Mouse (Mus musculus) C2C12 (cell line): ENCODE measurements around the gene Tbc1d2.
"Not testable (repeated sequence)": the region's sequence is repeated elsewhere in the genome, so short reads cannot be mapped to it uniquely, and the experiment has no call there.

Experiments
- CTCF ChIP-seq: IDR thresholded peaks from one replicate; pipeline ENCODE4 v1.5.1; 2011; ENCODE audit not compliant: control insufficient read depth, insufficient read depth, insufficient read length
- MAX ChIP-seq: IDR thresholded peaks from one replicate; pipeline ENCODE4 v1.6.1; 2011; ENCODE audit warnings: mild to moderate bottlenecking, control low read depth
- USF1 ChIP-seq: IDR thresholded peaks from one replicate; pipeline ENCODE4 v1.6.1; 2011; ENCODE audit warnings: low read depth, mild to moderate bottlenecking, control low read depth, moderate library complexity

- not testable (repeated sequence) for TF ChIP-seq CTCF, MAX, USF1
Measured at GRCm38 (mm10) chr4:46581577-46581976, 68.4 kb downstream of the Tbc1d2 start.
